Mouse (Mus musculus) fibroblast of lung, adult 2 months (primary cell): Measurements from ENCODE around the gene Polm.
A peak's percentile ranks its signal among the peaks of the same experiment; 100 is the strongest.

Source experiments
- DNase-seq: peaks from one replicate; pipeline ENCODE4 v3.0.0-alpha.2; 2011; ENCODE audit warnings: low read depth

Polm gene

DNA sequence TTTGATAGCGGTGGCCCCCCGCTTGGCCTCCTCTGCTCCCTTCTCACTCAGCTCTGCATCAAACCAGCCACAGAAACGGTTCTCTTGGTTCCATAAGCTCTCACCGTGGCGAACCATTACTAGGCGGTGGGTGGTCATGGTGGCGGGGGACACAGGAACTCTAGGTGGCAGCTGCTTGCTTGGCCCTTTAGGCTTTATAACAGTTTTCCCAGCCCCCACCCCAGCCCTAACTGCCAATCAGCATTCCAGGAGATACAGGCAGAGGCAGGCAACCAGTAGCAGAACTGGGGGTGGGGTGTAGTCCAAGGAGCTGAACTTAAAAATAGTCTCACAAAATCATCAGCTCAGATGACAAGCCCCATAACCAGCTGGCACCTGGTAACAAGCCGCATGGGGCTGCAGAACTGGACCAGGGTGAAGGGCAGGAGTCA lies 34.2 kb downstream of the Polm start, which contains the start of gene Pgam2:
Gene Pgam2 (minus strand): TSS at position 183 of the 431 bp plus-strand sequence.
- no peak for DNase-seq

DNA sequence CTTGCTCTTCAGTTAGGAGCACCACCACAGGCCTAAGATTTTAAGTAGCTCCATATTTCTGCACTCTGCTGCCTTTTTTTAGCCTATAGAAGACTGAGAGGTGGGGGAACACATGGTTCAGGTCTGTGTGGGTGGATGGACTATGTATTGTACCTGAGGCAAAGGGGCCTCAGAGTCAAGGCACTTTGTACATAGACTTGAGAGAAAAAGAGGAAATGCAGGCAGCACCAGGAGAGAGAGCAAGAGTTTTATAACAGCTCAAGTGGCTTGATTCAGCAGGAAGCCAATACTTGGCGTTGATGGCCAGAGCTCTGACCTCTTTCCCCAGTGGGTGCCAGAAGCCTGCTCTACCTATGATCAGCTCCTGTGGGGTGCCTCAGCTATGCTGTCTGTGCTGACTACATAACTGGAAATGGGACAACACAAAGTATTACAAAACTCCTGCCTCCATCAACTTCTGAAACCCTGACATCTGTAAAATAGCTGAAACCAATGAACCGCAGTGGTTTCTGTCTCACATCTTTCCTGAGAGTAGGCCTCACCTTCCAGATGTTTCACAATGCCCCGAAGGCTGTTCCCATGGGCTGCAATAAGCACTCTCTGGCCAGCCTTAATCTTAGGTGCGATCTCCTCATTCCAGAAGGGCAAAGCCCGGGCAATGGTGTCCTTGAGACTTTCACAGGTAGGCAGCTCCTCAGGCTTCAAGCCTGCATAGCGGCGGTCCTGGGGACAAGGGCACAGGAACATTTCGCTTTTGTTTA lies 35.2 kb downstream of the Polm start:
- peak; percentile 87 for DNase-seq

DNA sequence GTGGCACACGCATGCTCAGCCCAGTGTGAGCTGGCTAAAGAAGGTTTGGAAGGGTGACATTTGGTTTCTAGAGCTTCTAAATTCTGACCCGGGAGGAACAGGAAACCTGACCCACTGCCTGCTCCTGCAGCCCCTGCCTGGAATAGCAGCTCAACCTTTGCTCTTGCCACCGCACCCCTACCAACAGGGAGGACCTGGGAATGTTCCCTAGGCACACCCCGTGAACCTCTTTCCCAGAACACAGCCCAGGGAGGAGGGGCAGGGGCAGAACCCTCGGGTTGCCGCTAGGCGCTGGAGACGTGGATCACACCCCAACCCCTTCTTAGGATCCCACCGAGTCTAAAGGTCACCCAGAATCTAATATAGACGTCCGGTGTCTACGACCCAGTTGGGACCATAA lies 35.8 kb downstream of the Polm start:
- no peak for DNase-seq

DNA sequence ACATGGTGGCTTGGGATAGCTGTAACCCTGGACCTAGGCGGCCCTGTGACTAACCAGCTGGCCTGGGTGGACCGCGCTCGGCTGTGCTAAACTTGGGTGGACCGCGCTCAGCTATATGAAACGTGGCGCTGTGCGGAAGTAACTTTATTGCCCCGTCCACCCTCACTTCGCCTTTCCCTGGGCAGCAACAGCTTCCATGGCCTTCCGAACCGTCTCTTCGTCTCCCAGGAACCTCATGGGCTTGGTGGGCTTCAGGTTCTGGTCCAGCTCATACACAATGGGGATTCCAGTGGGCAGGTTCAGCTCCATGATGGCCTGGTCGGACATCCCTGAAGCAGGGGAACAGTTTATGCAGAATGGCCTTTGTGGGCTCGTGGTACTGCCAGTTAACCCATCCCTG lies 36.3 kb downstream of the Polm start:
- DNase-seq = no peak

DNA sequence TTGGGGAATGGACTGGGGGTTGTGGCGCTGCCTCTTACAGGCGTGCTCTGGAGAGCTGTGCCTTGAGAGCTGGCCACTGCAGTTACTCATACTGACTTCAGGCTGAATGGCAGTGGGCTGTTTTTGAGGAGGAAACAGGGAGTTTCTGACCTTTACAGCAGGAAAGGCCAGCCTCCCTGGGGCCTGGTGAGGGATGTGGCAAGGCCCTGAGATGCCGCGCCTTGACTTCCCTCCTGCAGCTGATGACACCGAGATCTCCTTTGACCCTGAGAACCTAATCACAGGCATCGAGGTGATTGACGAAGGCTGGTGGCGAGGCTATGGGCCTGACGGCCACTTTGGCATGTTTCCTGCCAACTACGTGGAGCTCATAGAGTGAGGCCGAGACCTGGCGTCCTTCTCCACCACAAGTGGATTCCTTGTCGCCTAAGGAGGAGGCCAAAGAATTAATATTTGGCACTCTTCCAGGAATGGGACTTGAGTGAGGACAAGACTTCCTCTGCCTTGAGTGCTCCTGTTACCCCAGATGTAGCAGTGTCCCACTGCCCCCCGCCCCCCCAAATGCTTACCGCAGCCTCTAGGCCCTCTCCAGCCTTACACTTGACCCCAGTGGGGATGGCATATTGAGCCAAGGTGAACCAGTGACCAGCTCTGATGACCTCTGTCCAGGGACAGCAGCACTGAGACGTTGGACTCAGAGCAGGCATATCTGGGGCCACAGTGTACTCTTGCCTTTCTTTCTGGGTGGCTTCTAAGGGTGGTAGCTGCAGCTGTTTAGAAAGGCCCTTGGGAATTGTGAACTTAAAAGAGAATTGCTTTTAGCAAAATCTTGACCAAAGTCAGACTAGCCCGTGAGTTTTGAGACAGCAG lies 38.0 kb downstream of the Polm start:
- no peak for DNase-seq

DNA sequence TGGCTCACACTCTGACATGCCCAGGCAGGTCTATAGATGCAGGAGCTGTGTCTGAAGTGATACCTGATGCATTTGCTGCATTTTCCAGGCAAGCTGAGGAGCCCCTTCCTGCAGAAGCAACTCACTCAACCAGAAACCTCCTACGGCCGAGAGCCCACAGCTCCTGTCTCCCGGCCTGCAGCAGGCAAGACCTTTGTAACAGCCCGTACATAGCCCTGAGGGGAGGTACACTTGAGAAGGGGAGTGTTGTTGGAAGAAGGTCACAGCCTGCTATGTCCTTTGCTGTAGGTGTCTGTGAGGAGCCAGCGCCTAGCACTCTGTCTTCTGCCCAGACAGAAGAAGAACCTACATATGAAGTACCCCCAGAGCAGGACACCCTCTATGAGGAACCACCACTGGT lies 39.9 kb downstream of the Polm start:
- DNase-seq = no peak

DNA sequence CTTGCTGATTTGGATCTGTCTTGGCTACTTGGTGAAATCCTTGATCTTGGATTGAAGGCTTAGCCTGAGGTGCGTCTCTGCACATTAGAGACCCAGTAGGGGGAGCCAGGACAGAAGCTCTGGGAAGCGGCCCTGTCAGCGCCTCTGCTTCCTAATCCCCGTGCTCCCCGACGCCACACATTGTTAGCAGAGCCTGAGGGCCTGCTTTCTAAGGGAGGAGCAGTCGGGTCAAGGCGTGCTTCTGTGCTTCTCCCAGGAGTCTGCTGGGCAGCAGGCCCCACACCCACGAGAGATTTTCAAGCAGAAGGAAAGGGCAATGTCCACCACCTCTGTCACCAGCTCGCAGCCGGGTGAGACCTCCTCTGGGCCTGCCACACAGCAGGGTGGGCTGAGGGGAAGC lies 40.4 kb downstream of the Polm start:
- DNase-seq = no peak

DNA sequence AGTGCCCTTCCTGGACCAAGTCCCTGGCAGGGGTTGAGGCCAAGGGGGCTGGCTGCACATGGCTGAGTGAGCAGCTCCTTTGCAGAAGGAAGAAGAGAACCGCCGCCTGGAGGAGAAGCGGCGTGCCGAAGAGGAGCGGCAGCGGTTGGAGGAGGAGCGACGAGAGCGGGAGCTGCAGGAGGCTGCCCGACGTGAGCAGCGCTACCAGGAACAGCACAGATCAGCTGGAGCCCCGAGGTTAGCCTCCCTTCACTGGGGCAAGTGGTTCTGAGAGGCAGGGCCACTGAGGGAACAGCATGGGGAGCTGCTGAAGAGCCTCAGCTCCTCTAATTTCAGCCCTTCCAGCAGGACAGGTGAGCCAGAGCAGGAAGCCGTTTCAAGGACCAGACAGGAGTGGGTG lies 40.9 kb downstream of the Polm start:
- DNase-seq = no peak

DNA sequence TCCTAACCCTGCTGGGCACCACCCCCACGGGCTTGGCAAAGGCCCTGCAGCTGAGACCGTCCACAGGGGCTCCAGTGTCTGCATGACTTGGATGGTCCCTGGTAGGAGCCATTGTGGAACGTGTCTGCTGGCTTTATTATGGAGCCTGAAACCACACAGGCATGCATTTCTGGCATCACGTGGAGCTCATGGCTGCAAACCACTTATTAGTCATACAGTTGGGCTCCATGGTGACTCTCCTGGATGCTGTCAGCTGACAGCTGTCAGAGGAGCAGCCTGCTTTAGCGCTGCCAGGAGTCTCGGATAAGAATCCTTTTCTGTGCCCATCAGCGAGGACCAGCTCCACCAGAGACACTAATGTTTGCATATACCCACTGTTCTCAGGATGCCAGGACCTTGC lies 42.1 kb downstream of the Polm start:
- DNase-seq = peak; percentile 79

DNA sequence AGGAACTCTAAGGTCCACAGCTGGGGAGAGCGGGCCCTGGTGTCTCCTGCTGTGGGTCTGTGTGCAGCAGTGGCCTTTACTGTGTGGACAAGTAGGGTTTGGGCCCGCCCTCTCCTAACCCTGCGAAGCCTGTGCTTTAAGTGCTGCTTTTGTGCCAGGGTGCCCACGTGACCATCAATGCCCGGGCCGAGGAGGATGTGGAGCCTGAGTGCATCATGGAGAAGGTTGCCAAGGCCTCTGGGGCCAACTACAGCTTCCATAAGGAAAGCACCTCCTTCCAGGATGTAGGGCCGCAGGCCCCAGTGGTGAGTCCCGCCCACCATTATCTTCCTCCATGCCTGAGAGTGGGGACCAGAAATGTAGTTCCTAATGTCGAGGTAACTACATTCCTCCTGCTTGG lies 42.5 kb downstream of the Polm start:
- DNase-seq = no peak

DNA sequence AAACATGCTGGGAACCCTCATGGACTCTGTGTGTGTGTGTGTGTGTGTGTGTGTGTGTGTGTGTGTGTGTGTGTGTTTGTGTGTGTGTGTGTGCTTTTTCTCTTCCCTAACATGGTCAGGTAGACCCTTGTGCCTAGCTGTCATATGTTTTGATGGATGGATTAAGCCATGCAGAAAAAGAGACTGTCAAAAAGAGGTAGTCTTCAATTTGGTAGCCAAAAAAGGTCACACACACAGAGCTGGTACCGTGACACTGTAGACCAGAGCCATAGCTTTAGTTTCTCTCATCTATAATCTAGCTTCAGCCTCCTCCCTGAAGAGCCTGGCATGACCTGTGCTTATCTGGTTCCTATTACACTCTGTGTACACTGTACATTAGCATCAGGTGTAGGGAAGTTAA lies 47.4 kb downstream of the Polm start:
- DNase-seq = no peak

DNA sequence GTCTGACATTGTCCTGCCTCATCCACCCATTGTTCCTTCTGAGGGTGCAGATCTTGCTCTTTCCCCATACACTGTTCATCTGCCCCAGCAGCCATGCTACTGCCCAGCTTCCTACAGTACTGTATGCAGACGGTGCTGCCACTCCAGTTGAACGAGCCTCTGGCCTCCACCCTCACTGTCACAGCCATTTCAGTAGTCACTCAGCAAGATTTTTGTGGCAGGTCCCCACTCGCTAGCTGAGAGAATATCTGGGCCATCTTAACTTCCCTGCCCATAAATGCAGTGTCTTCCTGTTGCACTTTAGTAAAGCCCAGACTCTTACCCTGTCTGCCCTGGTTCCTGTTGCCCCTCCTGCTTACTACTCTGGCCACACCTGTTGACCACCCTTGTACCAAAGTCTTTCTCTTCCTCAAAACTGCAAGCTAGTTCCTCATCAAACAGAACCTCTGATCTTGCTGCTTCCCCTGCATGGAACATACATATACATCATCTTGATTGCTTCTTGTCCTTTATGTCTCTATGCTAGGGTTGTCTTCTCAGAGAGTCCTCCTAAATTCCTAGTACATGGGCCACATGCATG lies 48.0 kb downstream of the Polm start:
- no peak for DNase-seq

DNA sequence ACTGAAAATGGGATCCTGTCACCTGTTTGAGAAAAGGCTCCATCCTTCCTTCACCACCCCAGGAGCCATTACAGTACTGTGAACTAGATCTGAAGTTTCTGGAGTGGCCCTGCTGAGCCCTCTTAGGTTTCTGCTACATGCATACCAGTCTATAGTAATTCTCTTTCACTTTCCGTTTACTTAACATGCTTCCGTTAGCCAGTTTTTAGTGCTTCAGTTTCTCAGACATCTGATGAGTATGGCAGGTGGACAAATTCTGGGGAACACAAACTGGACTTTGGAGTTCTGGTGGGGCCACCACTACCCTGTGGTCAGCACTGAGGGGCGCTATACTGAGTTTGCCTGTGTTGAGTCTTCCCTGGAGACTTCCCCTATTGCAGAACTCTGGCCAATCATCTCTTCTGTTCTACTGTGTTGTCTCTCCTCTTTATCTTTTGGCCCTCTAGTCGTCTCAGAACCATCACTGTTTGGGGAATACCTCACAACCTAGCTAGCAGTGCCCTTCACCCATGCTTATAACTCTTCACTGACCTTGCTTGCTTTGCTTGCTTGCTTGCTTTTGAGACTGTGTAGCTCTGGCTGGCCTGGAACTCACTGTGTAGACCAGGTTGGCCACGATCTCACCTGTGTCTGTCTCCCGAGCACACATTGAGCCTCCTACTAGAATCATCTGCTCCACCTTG lies 48.6 kb downstream of the Polm start:
- DNase-seq = no peak

DNA sequence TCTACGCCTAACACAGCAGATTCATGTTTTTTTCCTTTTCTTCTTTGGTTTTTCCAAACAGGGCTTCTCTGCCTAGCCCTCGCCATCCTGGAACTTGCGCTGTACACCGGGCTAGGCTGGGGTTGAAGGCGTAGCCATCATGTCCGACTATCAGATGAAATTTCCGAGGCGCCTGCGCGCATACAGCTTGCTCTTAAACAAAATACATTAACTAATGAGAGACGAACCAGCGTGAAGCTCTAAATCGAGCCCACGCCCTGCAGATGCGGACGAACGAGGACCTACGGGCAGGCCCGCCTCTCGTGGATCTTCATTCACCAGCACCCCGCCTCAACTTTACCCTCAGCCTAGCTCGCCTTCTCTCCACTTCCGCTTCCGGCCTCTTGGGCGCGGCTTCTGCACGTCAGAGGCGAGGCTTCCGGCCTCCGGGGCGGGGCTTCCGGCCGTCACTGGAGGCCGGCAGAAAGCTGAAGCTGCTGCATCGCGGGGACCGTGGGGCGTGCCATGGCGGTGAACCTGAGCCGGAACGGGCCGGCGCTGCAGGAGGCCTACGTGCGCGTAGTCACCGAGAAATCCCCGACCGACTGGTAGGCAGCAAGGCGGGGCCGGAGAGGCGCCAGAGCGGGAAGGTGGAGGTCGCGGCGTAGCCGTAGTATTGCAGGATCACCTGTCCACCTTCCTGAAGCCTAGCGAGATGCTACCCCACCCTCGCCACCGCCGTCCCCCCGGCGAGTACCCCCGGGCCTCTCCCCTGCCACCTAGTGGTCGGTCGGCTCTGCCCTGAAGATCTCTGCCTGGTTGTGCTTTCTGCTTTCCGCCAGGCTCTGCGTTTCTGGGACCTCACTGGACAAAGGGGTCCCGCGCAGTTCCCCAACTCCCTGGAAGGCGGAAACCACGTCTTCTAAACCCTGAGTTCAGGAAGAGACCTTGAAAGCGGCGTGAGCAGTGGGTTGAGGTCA lies 49.5 kb downstream of the Polm start, which contains the start of gene Dbnl:
Gene Dbnl (plus strand): TSS at position 433 of the 959 bp plus-strand sequence.
- DNase-seq = peak; percentile 82

DNA sequence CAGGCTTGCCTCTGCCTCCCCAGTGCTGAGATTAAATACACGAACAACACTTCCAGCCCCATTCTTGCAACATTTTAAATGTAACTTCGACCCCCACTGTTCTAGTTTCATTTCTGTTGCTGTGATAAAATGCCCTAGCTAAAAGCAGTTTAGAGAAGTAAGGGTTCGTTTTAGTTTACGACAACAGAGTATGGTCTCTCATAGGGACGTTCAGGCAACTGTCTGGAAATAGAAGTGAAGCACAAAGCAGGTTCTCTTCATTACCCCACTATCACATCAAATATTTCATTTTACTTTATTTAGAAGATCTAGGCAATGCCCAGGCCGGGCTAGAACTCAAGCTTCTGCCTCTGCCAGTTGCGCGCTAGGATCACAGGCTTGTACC lies 50.2 kb downstream of the Polm start:
- DNase-seq = no peak

DNA sequence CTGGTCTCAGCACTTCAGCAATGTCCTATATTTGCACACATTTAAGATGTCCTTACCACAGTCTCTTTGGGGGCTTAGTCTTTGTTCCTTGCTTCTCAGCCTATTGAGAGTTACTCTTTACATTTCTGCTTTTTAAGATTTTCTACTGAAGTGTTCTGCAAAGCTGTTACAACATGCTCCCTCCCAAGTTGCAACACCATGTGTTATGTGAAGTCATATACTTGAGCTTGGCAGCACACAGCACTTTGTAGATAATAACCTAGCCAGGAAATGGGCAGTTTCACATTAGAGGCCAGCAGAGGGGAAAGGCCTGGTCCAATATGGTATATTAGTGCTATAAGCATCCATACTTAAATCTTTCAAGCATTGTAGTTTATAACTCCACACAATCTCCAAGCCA lies 52.1 kb downstream of the Polm start:
- DNase-seq = no peak

DNA sequence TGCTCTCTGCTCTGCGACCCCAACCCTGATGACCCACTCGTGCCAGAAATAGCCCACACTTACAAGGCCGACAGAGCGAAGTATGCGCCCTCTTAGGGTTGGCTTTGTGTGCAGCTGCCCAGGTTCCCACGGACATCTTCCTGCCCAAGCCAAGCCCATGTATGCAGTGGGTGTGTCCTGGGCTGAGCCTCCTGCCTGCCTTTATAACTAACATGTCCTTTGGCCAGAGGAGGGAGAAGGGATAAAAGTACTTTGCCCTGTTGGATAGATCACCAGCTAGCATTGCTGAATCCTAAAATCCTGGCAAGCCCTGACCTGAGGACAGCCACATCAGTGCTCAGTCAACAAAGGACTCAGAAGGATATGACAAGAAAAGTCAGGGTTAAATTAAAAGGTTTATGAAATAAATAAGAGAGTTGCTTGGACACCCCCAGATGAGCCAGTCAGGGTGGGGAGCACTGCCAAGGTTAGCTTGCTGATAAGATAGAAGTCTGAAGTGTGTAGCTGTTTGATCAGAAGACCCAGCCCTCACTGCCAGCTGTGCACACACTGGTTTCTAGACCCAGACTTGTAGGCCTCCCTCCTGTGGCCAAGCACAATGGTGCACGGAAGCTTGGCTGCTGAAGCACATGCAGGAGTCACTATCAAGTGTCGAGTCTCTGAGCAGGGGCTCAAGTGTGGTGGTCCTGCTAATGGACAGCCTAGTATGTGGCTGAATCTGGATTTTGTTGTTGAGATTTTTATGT lies 55.4 kb downstream of the Polm start:
- no peak for DNase-seq

DNA sequence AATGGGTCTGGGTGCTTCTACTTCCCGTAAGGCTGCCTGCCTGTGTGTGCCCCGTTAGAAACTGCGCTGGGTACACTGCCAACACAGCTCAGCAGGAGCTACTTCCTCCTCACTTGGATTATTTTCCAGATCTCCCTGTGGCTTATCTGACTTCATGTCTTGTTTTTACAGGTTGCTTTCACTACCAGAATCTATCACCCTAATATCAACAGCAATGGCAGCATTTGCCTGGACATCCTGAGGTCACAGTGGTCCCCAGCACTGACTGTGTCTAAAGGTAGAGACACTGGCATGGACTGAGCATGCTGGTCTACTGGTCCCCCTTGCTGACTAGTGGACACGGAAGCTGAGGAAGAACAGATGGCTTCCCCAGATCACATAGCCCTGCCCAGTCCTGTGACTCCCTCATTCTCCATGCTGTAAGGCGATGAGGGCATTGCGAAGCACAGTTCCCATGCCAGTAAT lies 57.7 kb downstream of the Polm start:
- no peak for DNase-seq

DNA sequence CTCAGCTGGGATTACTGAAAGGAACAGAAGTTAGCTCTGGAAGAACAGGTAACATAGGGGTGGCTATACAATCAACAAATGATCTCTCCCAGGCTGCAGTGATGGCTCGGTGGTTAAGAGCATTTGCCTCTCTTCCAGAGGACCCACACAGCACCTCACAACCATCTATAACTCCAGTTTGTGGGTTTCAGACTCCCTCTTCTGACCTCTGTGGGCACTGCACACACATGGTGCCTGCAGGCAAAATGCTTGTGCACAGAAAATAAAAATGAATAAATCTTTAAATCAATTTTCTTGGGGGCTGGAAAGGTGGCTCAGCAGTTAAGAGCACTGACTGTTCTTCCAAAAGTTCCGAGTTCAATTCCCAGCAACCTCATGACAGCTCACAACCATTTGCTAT lies 59.3 kb downstream of the Polm start:
- no peak for DNase-seq
